Mouse (Mus musculus): ENCODE data around the gene Ptafr. TPM values are rescaled to one million over a fixed set of nuclear protein-coding genes. Genes with fewer than 3 reads are reported as not detected.

The Ptafr gene
- polyA plus RNA-seq, 1 experiment = not detected

DNA sequence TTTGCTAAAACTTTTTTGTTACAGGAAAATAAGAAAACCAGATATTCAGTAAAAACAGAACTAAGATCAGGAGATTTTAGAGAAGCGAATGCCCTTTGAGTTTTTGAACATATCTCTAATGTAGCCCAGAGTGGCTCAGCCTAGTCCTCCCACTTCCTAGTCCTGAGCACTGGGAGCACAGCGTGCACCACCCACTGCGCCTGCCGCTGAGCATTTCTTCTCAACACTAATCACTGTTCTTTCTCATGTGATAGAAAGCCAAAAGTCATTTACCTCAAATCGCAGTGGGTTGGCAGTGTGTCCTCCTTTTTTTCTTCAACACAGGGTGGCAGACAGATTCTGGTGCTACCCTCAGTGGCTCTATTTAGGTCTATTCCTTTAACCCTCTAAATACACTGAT, 24.4 kb upstream of the Ptafr start:
- no peak overlapping the region for H3K4me3 ChIP-seq
- TF ChIP-seq USF1 (IDR thresholded peaks at IDR 0.05; ENCODE audit: low read depth) = no peak
- TF ChIP-seq MAX (IDR thresholded peaks at IDR 0.05; ENCODE audit: low read depth) = no peak
- TF ChIP-seq MYOD1 (IDR thresholded peaks at IDR 0.05; ENCODE audit: control insufficient read depth in 1 of 3, insufficient read length in 2 of 3, low read depth in 2 of 3) = no peak
- TF ChIP-seq MYOG (IDR thresholded peaks at IDR 0.05; ENCODE audit: control insufficient read depth in 1 of 3, insufficient read depth in 1 of 3, insufficient read length in 2 of 3, low read depth in 2 of 3) = no peak
- TF ChIP-seq E2F4 (IDR thresholded peaks at IDR 0.05; ENCODE audit: insufficient read depth) = no peak
- no peak for TF ChIP-seq SRF (IDR thresholded peaks at IDR 0.05; ENCODE audit: control insufficient read depth, insufficient read length, low read depth)
- no peak for TF ChIP-seq POLR2A (IDR thresholded peaks at IDR 0.05; ENCODE audit: insufficient read length, low read depth)
- TF ChIP-seq POLR2AphosphoS2 (IDR thresholded peaks at IDR 0.05; ENCODE audit: insufficient read length, low read depth) = no peak
- no peak for TF ChIP-seq CEBPB (IDR thresholded peaks at IDR 0.05; ENCODE audit: insufficient read depth, poor library complexity, severe bottlenecking)
- TF ChIP-seq TCF12 (IDR thresholded peaks at IDR 0.05; ENCODE audit: insufficient read depth, poor library complexity, severe bottlenecking) = no peak
- TF ChIP-seq TCF3 (IDR thresholded peaks at IDR 0.05; ENCODE audit: insufficient read length, low read depth) = no peak
- no peak for TF ChIP-seq REST (IDR thresholded peaks at IDR 0.05; ENCODE audit: insufficient read depth, insufficient read length)

GRCm38 (mm10) chr4:132541413-132541812, 22.5 kb upstream of the Ptafr start:
- peaks cover 51% of the 10 kb centered on the region for H3K36me3 ChIP-seq (ENCODE audit: control insufficient read depth, insufficient read depth)
- H3K79me2 ChIP-seq (ENCODE audit: control insufficient read depth, insufficient read depth) = peaks cover 44% of the 10 kb centered on the region
- no peak overlapping the region for H3ac ChIP-seq (ENCODE audit: control insufficient read depth, insufficient read length)
- H3K4me3 ChIP-seq = no peak overlapping the region
- TF ChIP-seq MAX (IDR thresholded peaks at IDR 0.05; ENCODE audit: low read depth) (no peak), USF1 (IDR thresholded peaks at IDR 0.05; ENCODE audit: low read depth) (no peak), MYOD1 (IDR thresholded peaks at IDR 0.05; ENCODE audit: control insufficient read depth in 1 of 3, insufficient read length in 2 of 3, low read depth in 2 of 3) (no peak), TCF3 (IDR thresholded peaks at IDR 0.05; ENCODE audit: insufficient read length, low read depth) (no peak), E2F4 (IDR thresholded peaks at IDR 0.05; ENCODE audit: insufficient read depth) (no peak), REST (IDR thresholded peaks at IDR 0.05; ENCODE audit: insufficient read depth, insufficient read length) (no peak), MYOG (IDR thresholded peaks at IDR 0.05; ENCODE audit: control insufficient read depth in 1 of 3, insufficient read depth in 1 of 3, insufficient read length in 2 of 3, low read depth in 2 of 3) (no peak), POLR2AphosphoS2 (IDR thresholded peaks at IDR 0.05; ENCODE audit: insufficient read length, low read depth) (no peak), TCF12 (IDR thresholded peaks at IDR 0.05; ENCODE audit: insufficient read depth, poor library complexity, severe bottlenecking) (no peak), POLR2A (IDR thresholded peaks at IDR 0.05; ENCODE audit: insufficient read length, low read depth) (no peak), SRF (IDR thresholded peaks at IDR 0.05; ENCODE audit: control insufficient read depth, insufficient read length, low read depth) (no peak), CEBPB (IDR thresholded peaks at IDR 0.05; ENCODE audit: insufficient read depth, poor library complexity, severe bottlenecking) (no peak)
- H3K27me3 ChIP-seq (ENCODE audit: control insufficient read depth, insufficient read depth, insufficient read length) = no peaks in the 10 kb centered on the region
- H3K4me2 ChIP-seq (ENCODE audit: low read depth) = no peak overlapping the region

More for the DNA sequence above, 24.4 kb upstream of the Ptafr start:
- Histone ChIP-seq H3K4me2 (ENCODE audit: low read depth) (no peak overlapping the region), H3ac (ENCODE audit: control insufficient read depth, insufficient read length) (no peak overlapping the region), H3K27me3 (ENCODE audit: control insufficient read depth, insufficient read depth, insufficient read length) (no peaks in the 10 kb centered on the region), H3K36me3 (ENCODE audit: control insufficient read depth, insufficient read depth) (peaks cover 39% of the 10 kb centered on the region), H3K79me2 (ENCODE audit: control insufficient read depth, insufficient read depth) (peaks cover 59% of the 10 kb centered on the region)

- TF ChIP-seq POLR2A (IDR thresholded peaks at IDR 0.05; ENCODE audit: insufficient read length, low read depth) (no peak), USF1 (IDR thresholded peaks at IDR 0.05; ENCODE audit: low read depth) (no peak), SRF (IDR thresholded peaks at IDR 0.05; ENCODE audit: control insufficient read depth, insufficient read length, low read depth) (no peak), TCF12 (IDR thresholded peaks at IDR 0.05; ENCODE audit: insufficient read depth, poor library complexity, severe bottlenecking) (no peak), E2F4 (IDR thresholded peaks at IDR 0.05; ENCODE audit: insufficient read depth) (no peak), POLR2AphosphoS2 (IDR thresholded peaks at IDR 0.05; ENCODE audit: insufficient read length, low read depth) (no peak), CEBPB (IDR thresholded peaks at IDR 0.05; ENCODE audit: insufficient read depth, poor library complexity, severe bottlenecking) (no peak), TCF3 (IDR thresholded peaks at IDR 0.05; ENCODE audit: insufficient read length, low read depth) (no peak), REST (IDR thresholded peaks at IDR 0.05; ENCODE audit: insufficient read depth, insufficient read length) (no peak), MYOD1 (IDR thresholded peaks at IDR 0.05; ENCODE audit: control insufficient read depth in 1 of 3, insufficient read length in 2 of 3, low read depth in 2 of 3) (no peak)
- H3K79me2 ChIP-seq (ENCODE audit: control insufficient read depth, insufficient read depth) = peaks cover 31% of the 10 kb centered on the region
Measured at GRCm38 (mm10) chr4:132542724-132543123, 21.1 kb upstream of the Ptafr start.

DNA sequence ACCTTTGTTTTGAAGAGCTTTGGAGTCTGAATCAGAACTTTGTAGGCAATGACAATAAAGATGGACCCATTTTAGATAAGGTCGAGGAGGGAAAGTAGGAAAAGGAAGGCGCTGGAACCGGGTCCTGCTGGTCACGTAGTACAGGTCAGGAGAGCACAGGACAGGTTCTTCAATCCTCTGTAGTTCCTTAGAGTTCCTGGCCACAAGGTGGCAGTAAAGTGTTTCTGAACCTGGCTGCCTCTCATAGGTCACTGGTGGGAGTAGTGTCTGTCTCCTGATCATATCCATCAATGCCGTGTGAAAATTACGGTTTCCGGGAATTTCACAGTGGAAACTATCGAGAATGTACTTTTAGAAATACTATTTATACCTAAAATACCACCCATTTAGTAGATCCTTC, 18.0 kb upstream of the Ptafr start:
- Histone ChIP-seq H3K36me3 (ENCODE audit: control insufficient read depth, insufficient read depth) (peaks cover 77% of the 10 kb centered on the region), H3K79me2 (ENCODE audit: control insufficient read depth, insufficient read depth) (peaks cover 8% of the 10 kb centered on the region), H3ac (ENCODE audit: control insufficient read depth, insufficient read length) (no peak overlapping the region), H3K4me2 (ENCODE audit: low read depth) (no peak overlapping the region), H3K27me3 (ENCODE audit: control insufficient read depth, insufficient read depth, insufficient read length) (no peaks in the 10 kb centered on the region), H3K4me3 (no peak overlapping the region)
- TF ChIP-seq TCF3 (IDR thresholded peaks at IDR 0.05; ENCODE audit: insufficient read length, low read depth) = no peak
- TF ChIP-seq POLR2A (IDR thresholded peaks at IDR 0.05; ENCODE audit: insufficient read length, low read depth) = no peak
- TF ChIP-seq TCF12 (IDR thresholded peaks at IDR 0.05; ENCODE audit: insufficient read depth, poor library complexity, severe bottlenecking) = no peak
- TF ChIP-seq USF1 (IDR thresholded peaks at IDR 0.05; ENCODE audit: low read depth) = no peak
- TF ChIP-seq POLR2AphosphoS2 (IDR thresholded peaks at IDR 0.05; ENCODE audit: insufficient read length, low read depth) = no peak

More at GRCm38 (mm10) chr4:132542724-132543123, 21.1 kb upstream of the Ptafr start:
- H3ac ChIP-seq (ENCODE audit: control insufficient read depth, insufficient read length) = no peak overlapping the region
- H3K27me3 ChIP-seq (ENCODE audit: control insufficient read depth, insufficient read depth, insufficient read length) = no peaks in the 10 kb centered on the region
- no peak overlapping the region for H3K4me2 ChIP-seq (ENCODE audit: low read depth)
- peaks cover 58% of the 10 kb centered on the region for H3K36me3 ChIP-seq (ENCODE audit: control insufficient read depth, insufficient read depth)
- H3K4me3 ChIP-seq = no peak overlapping the region

- peaks cover 19% of the 10 kb centered on the region for H3K36me3 ChIP-seq (ENCODE audit: control insufficient read depth, insufficient read depth)
- H3K4me2 ChIP-seq (ENCODE audit: low read depth) = no peak overlapping the region
- no peaks in the 10 kb centered on the region for H3K27me3 ChIP-seq (ENCODE audit: control insufficient read depth, insufficient read depth, insufficient read length)
- H3ac ChIP-seq (ENCODE audit: control insufficient read depth, insufficient read length) = no peak overlapping the region
- no peak overlapping the region for H3K4me3 ChIP-seq
- H3K79me2 ChIP-seq (ENCODE audit: control insufficient read depth, insufficient read depth) = peaks cover 3% of the 10 kb centered on the region
- TF ChIP-seq USF1 (IDR thresholded peaks at IDR 0.05; ENCODE audit: low read depth) (no peak), TCF3 (IDR thresholded peaks at IDR 0.05; ENCODE audit: insufficient read length, low read depth) (no peak), REST (IDR thresholded peaks at IDR 0.05; ENCODE audit: insufficient read depth, insufficient read length) (no peak), CEBPB (IDR thresholded peaks at IDR 0.05; ENCODE audit: insufficient read depth, poor library complexity, severe bottlenecking) (no peak), MYOG (IDR thresholded peaks at IDR 0.05; ENCODE audit: control insufficient read depth in 1 of 3, insufficient read depth in 1 of 3, insufficient read length in 2 of 3, low read depth in 2 of 3) (no peak), SRF (IDR thresholded peaks at IDR 0.05; ENCODE audit: control insufficient read depth, insufficient read length, low read depth) (no peak), POLR2AphosphoS2 (IDR thresholded peaks at IDR 0.05; ENCODE audit: insufficient read length, low read depth) (no peak), MAX (IDR thresholded peaks at IDR 0.05; ENCODE audit: low read depth) (no peak), E2F4 (IDR thresholded peaks at IDR 0.05; ENCODE audit: insufficient read depth) (no peak), POLR2A (IDR thresholded peaks at IDR 0.05; ENCODE audit: insufficient read length, low read depth) (no peak), TCF12 (IDR thresholded peaks at IDR 0.05; ENCODE audit: insufficient read depth, poor library complexity, severe bottlenecking) (no peak), MYOD1 (IDR thresholded peaks at IDR 0.05; ENCODE audit: control insufficient read depth in 1 of 3, insufficient read length in 2 of 3, low read depth in 2 of 3) (no peak)
Measured at GRCm38 (mm10) chr4:132554221-132554620, 9.6 kb upstream of the Ptafr start.
